Mouse (Mus musculus): ENCODE data around the gene Pilra.
"Not testable (repeated sequence)": the region's sequence is repeated elsewhere in the genome, so short reads cannot be mapped to it uniquely, and the experiment has no call there.

Gene Pilra

GRCm38 (mm10) chr5:137835966-137836520, at the start of gene Pilra:
Gene Pilra, minus strand, starts transcription at chr5:137836281.
- in situ Hi-C loops (cut with MboI), result not testable (repeated sequence)

- in situ Hi-C loops (cut with MboI), result no loop called here
Observed at GRCm38 (mm10) chr5:137883345-137883744, 47.3 kb upstream of the Pilra start.

GRCm38 (mm10) chr5:137882922-137883321, 46.8 kb upstream of the Pilra start:
- in situ Hi-C loops (cut with MboI), result no loop called here

GRCm38 (mm10) chr5:137877860-137878259, 41.8 kb upstream of the Pilra start:
- in situ Hi-C loops (cut with MboI), result no loop called here

- in situ Hi-C loops (cut with MboI), result no loop called here
Observed at GRCm38 (mm10) chr5:137875054-137875453, 39.0 kb upstream of the Pilra start.

GRCm38 (mm10) chr5:137872381-137872702, 36.3 kb upstream of the Pilra start:
- in situ Hi-C loops (cut with MboI), result not testable (repeated sequence)

GRCm38 (mm10) chr5:137871644-137872380, 35.7 kb upstream of the Pilra start, which contains the start of gene Pilrb2:
Gene Pilrb2, minus strand, starts transcription at chr5:137871815.
- in situ Hi-C loops (cut with MboI), result not testable (repeated sequence)

GRCm38 (mm10) chr5:137868600-137868999, 32.5 kb upstream of the Pilra start:
- in situ Hi-C loops (cut with MboI), result not testable (repeated sequence)

- in situ Hi-C loops (cut with MboI), result not testable (repeated sequence)
Observed at GRCm38 (mm10) chr5:137864008-137864407, 27.9 kb upstream of the Pilra start.

- in situ Hi-C loops (cut with MboI), result not testable (repeated sequence)
Observed at GRCm38 (mm10) chr5:137857960-137858710, 22.1 kb upstream of the Pilra start, which contains the start of gene Pilrb1. Gene Pilrb1, minus strand, starts transcription at chr5:137858106.

- in situ Hi-C loops (cut with MboI), result not testable (repeated sequence)
Observed at GRCm38 (mm10) chr5:137856870-137857269, 20.8 kb upstream of the Pilra start.

GRCm38 (mm10) chr5:137854907-137855306, 18.8 kb upstream of the Pilra start:
- in situ Hi-C loops (cut with MboI), result not testable (repeated sequence)

- in situ Hi-C loops (cut with MboI), result not testable (repeated sequence)
Observed at GRCm38 (mm10) chr5:137850313-137850712, 14.2 kb upstream of the Pilra start.

GRCm38 (mm10) chr5:137837110-137837509, 1.0 kb upstream of the Pilra start:
- in situ Hi-C loops (cut with MboI), result not testable (repeated sequence)

GRCm38 (mm10) chr5:137836611-137837010, 530 bp upstream of the Pilra start:
- in situ Hi-C loops (cut with MboI), result no loop called here

- in situ Hi-C loops (cut with MboI), result no loop called here
Observed at GRCm38 (mm10) chr5:137833500-137833899, 2.6 kb downstream of the Pilra start.

GRCm38 (mm10) chr5:137831506-137831905, 4.6 kb downstream of the Pilra start:
- in situ Hi-C loops (cut with MboI), result no loop called here

GRCm38 (mm10) chr5:137831106-137831505, 5.0 kb downstream of the Pilra start:
- in situ Hi-C loops (cut with MboI), result no loop called here

- in situ Hi-C loops (cut with MboI), result no loop called here
Observed at GRCm38 (mm10) chr5:137830238-137830637, 5.8 kb downstream of the Pilra start.

GRCm38 (mm10) chr5:137828694-137829093, 7.4 kb downstream of the Pilra start:
- in situ Hi-C loops (cut with MboI), result no loop called here

- in situ Hi-C loops (cut with MboI), result no loop called here
Observed at GRCm38 (mm10) chr5:137826421-137826820, 9.7 kb downstream of the Pilra start.

- in situ Hi-C loops (cut with MboI), result no loop called here
Observed at GRCm38 (mm10) chr5:137825971-137826370, 10.1 kb downstream of the Pilra start.

GRCm38 (mm10) chr5:137825030-137825429, 11.1 kb downstream of the Pilra start:
- in situ Hi-C loops (cut with MboI), result no loop called here
